Mouse (Mus musculus) layer of hippocampus, postnatal 14 days (tissue): ENCODE results near the gene Etv4. TPM values are rescaled to one million over a fixed set of nuclear protein-coding genes. Genes with fewer than 3 reads are reported as not detected.

Source experiments
- DNase-seq, 2 experiments: peaks; one replicate each; pipeline ENCODE4 v3.0.0; 2021 to 2022; ENCODE audit warnings: low spot score in 2 of 2, mixed read lengths in 1 of 2
- total RNA-seq, 2 experiments: library from RNA; stranded (reverse); gene quantifications; 2 replicates each; pipeline ENCODE4 v1.2.3; 2021

Gene Etv4
- total RNA-seq, 2 experiments from 2014 or later = 19.3 to 22.1 TPM

- no peak for DNase-seq
Measured at GRCm38 (mm10) chr11:101787432-101787831, 2.3 kb upstream of the Etv4 start.

- DNase-seq = no peak
Measured at GRCm38 (mm10) chr11:101786651-101787050, 1.5 kb upstream of the Etv4 start.

DNA sequence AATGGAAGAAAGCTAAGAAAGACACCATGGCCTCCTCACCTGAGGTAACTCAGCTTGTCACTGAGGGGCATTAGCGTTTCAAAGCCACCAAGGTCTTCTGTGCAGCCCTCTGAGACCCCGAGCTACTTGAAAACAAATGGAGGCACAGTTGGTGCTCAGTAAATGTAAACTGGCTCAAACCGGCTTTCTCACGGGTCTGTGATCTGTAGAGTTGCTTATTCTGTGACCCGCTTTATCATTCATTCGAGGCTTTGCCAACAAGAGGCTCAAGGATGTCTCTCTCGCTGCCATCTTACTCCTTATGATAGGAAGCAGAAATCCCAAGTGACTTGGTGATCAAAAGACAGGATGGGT lies 658 bp upstream of the Etv4 start:
- DNase-seq = no peak

GRCm38 (mm10) chr11:101784488-101785142 lies 556 bp downstream of the Etv4 start:
- no peak for DNase-seq

GRCm38 (mm10) chr11:101784072-101784471 lies 1.1 kb downstream of the Etv4 start:
- DNase-seq = no peak

DNA sequence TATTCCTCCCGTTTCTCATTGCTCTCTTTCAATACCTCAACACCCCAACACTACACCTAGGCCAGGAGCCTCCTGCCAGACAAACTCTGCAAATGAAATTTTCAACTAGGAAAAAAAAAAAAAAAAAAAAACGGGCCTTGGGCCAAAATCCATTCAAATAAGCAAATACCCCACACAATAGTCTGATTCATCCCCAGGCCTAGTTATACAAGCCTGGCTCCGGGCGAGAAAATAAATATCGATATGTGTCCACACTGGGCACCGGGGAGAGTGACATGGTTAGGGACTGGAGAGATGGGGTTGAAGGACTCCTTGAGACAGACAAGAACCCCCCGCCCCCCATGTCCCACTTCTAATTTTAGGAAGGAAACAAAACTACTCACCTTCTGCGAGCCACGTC lies 1.6 kb downstream of the Etv4 start:
- no peak for DNase-seq

DNA sequence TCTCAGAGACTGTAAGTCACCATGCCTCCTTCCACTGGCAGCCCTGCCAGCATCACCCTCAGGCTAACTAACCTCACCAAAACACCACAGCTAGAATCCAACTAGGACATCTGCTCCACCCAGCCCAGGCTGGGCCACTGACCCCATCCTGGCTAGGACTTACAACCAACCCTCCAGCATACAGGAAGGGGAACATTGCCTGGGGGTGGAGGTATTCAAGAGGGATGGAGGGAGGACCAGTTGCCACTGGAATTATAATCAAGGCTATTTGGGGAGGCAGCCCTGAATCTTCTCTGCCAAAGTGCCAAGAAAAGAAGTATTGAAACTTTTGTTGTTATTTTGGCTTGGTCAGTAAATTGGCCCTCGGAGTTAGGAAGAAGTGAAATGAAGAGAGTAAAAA lies 2.0 kb downstream of the Etv4 start:
- peak in 1 of 2 experiments; percentile 61 for DNase-seq

GRCm38 (mm10) chr11:101776846-101777245 lies 8.3 kb downstream of the Etv4 start:
- DNase-seq = no peak

GRCm38 (mm10) chr11:101772449-101772848 lies 12.7 kb downstream of the Etv4 start:
- no peak for DNase-seq

- DNase-seq = no peak
Measured at GRCm38 (mm10) chr11:101772027-101772426, 13.1 kb downstream of the Etv4 start.

GRCm38 (mm10) chr11:101770266-101770665 lies 14.9 kb downstream of the Etv4 start:
- DNase-seq = no peak

DNA sequence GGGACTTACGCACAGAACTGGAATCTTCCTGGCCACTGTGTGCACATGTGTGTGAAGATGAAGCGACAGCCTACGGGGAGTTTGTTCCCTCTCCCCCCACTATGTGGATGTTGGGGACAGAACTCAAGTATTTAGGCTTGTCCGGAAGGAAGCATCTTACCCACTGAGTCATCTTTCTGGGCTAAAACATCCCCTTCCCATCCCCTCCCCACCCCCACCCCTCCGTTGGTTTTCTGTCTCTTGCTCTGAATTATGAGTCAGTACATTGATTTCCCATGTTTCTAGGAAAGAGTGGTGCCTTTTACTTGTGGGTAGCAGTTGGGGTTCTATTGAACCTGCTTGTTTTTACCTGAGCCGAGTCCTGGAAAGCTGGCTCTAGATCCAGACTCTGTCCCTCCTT lies 16.4 kb downstream of the Etv4 start:
- DNase-seq = no peak

GRCm38 (mm10) chr11:101767326-101767725 lies 17.8 kb downstream of the Etv4 start:
- no peak for DNase-seq

DNA sequence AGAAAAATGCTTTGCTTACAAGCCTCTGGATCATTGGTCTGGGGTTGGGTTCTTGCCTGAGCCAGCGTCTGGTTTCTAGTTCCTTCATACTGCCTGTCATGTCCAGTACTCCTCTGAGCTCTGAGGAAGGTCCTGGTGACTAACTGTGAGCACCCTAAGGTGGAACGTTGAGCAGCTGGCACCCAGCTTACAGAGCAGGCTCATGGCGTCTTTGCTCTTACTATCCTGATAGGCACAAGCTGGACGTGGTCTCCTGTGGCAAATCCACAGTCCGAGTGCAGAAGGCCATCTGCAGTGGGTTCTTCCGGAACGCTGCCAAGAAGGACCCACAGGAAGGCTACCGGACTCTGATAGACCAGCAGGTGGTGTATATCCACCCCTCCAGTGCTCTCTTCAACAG lies 20.6 kb downstream of the Etv4 start:
- no peak for DNase-seq

DNA sequence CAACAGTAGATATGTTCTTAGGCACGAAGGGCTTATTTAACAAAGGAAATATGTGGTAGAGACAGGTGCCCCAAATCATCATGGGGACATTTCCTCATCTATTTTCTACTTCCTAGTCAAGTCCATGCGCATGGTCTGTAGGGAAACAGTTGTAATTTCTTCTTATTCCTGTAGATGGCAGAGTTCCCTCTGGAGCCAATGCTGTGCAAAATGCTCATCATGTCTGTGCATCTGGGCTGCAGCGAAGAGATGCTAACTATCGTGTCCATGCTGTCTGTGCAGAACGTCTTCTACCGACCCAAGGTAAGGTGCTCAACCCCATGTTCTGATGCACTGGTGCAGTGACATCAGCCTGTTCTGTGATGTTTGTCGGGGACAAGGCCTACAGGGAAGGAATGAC lies 21.4 kb downstream of the Etv4 start:
- DNase-seq = peak in 1 of 2 experiments; percentile 83

GRCm38 (mm10) chr11:101759530-101759929 lies 25.6 kb downstream of the Etv4 start:
- no peak for DNase-seq

- peak; percentile 31 to 55 for DNase-seq
Measured at GRCm38 (mm10) chr11:101758431-101758830, 26.7 kb downstream of the Etv4 start.

- no peak for DNase-seq
Measured at GRCm38 (mm10) chr11:101757366-101757765, 27.8 kb downstream of the Etv4 start.

GRCm38 (mm10) chr11:101756616-101757015 lies 28.6 kb downstream of the Etv4 start:
- no peak for DNase-seq

- DNase-seq = no peak
Measured at GRCm38 (mm10) chr11:101733596-101733995, 51.6 kb downstream of the Etv4 start.

DNA sequence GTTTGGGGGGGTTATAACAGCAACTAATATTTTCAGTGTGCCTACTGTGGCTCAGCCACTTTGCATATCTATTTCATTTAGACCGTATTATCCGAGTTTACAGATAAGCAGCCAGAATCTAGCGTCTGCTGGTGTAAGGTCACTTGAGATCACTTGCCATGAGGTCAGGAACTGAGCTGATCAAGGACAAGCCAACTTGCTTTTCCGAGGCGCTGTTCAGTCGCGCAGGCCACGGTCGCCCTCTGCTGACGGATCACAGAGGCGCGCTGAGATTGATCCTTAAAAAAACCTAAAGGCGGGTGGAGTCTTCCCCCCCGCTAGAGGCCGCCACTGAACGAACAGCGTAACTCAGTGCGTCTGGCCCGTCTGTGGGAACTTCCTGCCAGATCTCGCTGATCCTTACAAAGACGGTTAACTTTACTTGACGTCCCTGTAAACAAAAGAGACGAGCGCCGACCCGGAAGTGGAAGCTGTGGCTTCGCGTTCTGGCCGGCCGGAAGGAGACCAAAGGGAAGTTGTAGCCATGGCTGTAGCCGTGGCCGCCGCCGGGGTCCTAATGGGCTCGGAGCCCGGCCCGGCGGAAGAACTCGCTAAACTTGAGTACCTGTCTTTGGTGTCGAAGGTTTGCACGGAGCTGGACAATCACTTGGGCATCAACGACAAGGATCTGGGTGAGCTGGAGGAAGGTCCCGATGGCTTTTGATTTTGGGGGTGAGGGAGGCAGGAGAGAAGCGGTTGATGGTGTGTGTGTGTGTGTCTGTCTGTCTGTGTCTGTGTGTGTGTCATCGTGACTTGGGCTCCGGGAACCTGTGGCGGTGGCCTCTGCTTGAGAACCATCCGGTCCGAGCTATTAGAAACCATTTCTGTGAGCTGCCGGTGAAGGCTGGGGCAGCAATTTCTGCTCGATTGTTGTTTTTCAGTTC lies 52.4 kb downstream of the Etv4 start, which contains the start of gene Dhx8:
Gene Dhx8, plus strand, starts transcription at position 402 of the 923 bp plus-strand sequence.
- peak; percentile 98 to 99 for DNase-seq

DNA sequence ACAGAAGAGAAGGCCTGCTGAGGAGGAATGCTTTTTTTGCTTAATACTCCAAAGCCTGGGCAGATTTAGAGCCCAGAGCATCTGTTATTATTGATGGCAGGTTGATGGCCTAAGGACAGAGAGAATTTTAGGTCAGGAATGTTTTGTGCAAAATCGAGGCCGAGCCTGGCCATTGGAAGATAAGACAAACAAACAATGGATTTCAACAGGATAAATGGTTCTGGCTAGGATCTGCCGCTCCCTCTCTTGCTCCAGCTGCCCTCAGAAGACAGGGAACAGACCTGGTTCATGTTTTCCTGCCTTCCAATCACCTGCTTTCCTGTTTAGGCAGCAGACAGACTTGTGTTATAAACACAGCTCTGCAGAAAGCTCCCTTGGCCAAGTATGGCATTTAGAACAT lies 55.9 kb downstream of the Etv4 start:
- no peak for DNase-seq
